Mouse (Mus musculus) yolk sac, embryonic 10.5 days (tissue): ENCODE results near the gene Dhx35.

ENCODE experiments used
- DNase-seq: peaks from one replicate; pipeline ENCODE4 v3.0.0-alpha.2; 2017; ENCODE audit warnings: low spot score

The Dhx35 gene

DNA sequence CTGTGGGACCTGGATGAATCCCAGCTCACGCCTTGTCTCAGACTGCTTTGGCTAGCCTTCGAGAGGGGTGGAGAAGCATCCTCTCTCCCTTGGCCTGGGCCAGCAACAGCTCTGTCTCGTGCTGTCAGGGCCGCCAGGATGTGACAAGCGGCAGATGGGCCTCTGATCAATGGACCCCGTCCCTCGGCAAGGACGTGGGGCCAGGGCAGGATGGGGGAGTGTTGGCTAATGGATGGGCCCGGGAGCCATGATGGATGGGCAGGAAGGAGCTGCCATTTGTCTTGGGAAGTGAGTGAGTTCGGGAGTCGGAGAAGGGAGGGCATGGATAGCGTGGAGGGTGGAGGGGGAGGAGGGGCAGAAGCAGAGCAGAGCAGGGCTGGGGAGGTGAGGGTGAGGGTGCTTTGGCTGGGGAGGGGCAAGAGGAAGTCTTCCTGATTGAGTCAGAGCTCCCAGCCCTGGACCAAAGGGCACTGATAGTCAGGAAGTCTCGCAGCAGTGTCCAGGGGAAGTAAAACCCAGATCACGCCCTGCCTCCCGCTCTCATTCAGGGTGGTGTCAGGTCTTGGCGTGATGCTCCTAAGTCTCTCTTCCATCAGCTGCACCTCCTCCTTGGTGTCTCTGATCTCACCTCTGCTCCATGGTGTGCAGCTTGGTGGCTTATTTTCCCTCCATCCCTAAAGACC is 98.7 kb downstream of the Dhx35 start:
- DNase-seq: peak; percentile 7

DNA sequence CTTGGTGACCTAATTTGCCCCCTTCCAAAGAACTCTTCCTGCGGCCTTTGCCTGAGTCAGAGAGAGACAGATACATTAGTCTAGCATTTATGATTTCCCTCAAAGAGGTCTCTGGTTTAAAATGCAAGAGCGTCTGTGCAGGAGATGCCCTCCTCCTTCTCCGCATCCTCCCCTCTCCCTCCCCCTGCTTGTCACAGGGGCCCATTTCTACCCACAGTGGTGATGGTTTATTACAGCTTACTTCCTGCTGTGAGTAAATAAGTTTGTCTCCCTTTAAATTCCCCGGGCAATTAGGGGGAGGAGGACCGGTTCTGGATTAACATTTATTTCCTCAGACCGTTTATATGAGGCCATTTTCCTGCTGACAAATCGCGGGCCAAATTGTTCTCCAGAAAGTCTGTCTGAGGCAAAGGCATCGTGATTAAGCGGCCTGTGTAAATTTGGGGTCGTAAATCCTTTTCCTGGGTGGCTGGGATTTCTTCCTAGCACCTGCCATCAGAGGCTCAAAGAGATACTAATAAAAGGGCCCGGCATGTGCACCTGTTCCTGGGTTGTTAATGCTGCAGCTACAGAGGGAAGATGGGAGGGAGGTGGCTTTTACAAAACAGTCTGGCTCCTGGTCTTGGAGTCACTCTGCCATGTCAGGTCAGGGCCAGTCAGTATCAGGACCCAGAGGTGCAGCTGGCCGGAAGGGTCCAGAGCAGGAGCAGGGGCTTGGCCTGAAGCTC is 104.0 kb downstream of the Dhx35 start:
- DNase-seq: no peak
